Mouse (Mus musculus): ENCODE results near the gene Cd180.
A peak's percentile ranks its signal among the peaks of the same experiment; 100 is the strongest.

Gene Cd180

DNA sequence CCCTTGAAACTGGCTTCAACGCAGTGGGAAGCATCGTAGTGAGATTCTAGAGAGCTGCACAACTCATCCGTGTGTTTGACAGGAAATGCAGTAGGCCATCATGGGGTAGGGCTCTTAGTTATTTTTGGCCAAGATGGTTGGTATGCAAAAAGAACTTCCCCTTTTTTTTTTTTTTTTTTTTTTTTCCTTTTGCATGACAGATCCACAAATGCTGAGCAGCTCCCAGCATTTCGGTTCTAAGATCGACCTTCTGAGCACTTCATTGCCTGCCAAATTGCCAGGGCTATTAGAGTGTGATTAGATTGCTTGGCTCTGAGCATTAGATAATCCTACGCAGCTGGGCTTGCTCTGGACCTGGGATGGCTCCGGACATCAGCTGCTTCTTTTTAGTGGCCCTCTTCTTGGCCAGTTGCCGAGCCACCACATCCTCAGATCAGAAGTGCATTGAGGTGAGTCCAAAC is at the start of gene Cd180:
Gene Cd180 (plus strand): TSS at position 218 of the 461 bp plus-strand sequence.
- Histone ChIP-seq H3K27me3 (ENCODE audit: insufficient read depth, low read length) (no peaks in the 10 kb centered on the region), H3K9me3 (ENCODE audit: low read length) (no peaks in the 10 kb centered on the region), H3K36me3 (ENCODE audit: insufficient read depth, low read length) (no peaks in the 10 kb centered on the region), H3K4me1 (replicated peaks; ENCODE audit: low read depth, low read length) (peaks cover 46% of the 10 kb centered on the region), H3K4me3 (replicated peaks; ENCODE audit: low read length) (no peak within 1 kb of the TSS)
- TF ChIP-seq POU5F1 (IDR thresholded peaks at IDR 0.05; ENCODE audit: borderline replicate concordance, low read length) (no peak), CTCF (conservative IDR thresholded peaks at IDR 0.05; ENCODE audit: low read length) (no peak), NANOG (IDR thresholded peaks at IDR 0.05; ENCODE audit: borderline replicate concordance, low read length) (no peak)

- Histone ChIP-seq H3K4me1 (replicated peaks; ENCODE audit: low read depth, low read length) (peaks cover 17% of the 10 kb centered on the region), H3K4me3 (replicated peaks; ENCODE audit: low read length) (no peak overlapping the region), H3K27me3 (ENCODE audit: insufficient read depth, low read length) (no peaks in the 10 kb centered on the region; the same call in 1 of the 2 replicates), H3K9me3 (ENCODE audit: low read length) (peaks cover 4% of the 10 kb centered on the region; the same call in 1 of the 2 replicates), H3K36me3 (ENCODE audit: insufficient read depth, low read length) (no peaks in the 10 kb centered on the region)
- no peak for TF ChIP-seq NANOG (IDR thresholded peaks at IDR 0.05; ENCODE audit: borderline replicate concordance, low read length)
- TF ChIP-seq POU5F1 (IDR thresholded peaks at IDR 0.05; ENCODE audit: borderline replicate concordance, low read length) = no peak
- no peak for TF ChIP-seq CTCF (conservative IDR thresholded peaks at IDR 0.05; ENCODE audit: low read length)
Measured at GRCm38 (mm10) chr13:102644344-102644743, 49.0 kb upstream of the Cd180 start.

DNA sequence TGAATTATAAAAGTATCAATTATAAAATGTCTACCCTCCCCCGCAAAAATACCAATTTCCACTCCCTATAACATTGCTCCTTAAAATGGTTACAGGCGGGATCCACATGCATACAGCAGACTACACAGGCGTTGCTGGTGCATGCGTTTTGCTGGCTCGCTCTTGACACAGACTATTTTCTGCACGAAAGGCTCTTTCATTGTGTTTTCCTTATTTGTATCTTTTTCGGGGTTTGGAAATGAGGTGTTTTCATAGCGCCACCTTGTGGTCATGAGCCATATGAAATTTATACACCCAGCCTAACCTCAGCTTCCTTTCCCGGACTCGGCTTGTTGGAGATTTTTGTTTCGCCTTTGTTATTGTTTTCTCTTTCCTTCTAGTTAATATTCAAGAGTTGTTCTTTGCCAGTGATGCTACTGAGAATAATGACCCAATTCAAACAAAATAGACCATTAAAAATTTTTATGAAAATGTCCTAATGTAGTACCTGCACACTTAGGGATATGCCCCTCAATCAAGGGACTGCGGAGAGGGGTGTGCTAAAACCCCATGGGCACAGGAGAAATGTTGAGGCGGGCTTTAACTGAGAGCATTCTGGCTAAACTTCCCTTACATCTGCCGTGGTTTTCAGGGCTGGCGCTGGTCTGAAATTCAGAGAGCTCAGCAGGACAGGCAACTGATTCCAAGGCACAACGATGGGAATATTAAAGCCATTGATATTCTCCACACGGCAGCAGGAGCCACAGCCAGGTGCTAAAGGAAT is 48.4 kb upstream of the Cd180 start:
- Histone ChIP-seq H3K36me3 (ENCODE audit: insufficient read depth, low read length) (no peaks in the 10 kb centered on the region), H3K4me1 (replicated peaks; ENCODE audit: low read depth, low read length) (peaks cover 17% of the 10 kb centered on the region)
- no peak for TF ChIP-seq POU5F1 (IDR thresholded peaks at IDR 0.05; ENCODE audit: borderline replicate concordance, low read length)
- TF ChIP-seq NANOG (IDR thresholded peaks at IDR 0.05; ENCODE audit: borderline replicate concordance, low read length) = no peak
- TF ChIP-seq CTCF (conservative IDR thresholded peaks at IDR 0.05; ENCODE audit: low read length) = peak; percentile 56

DNA sequence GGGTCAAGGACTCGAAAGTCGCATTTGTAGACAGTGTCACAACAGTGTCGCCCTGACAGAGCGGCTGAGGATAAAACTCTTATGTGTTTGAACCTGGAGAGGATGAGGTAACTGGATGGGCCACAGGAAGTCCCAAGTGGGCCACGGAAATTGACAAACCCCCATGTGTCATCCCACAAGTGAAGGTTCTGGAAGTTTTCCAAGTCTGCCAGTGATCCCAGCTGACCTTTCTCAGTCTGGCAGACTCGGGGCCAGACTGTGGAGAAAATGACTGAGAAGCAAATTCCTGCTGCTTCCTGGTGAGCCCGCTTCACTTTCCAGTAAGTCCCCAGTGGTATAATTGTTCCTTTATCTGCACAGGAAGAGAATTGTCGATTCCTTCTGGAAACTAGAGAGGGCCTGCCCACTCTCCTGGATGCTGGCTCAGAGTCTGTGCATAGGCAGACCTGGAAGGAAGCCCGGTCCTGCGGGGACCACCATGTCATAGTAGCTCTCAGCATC is 47.0 kb upstream of the Cd180 start:
- Histone ChIP-seq H3K9me3 (ENCODE audit: low read length) (peaks cover 4% of the 10 kb centered on the region; the same call in 1 of the 2 replicates), H3K36me3 (ENCODE audit: insufficient read depth, low read length) (no peaks in the 10 kb centered on the region), H3K4me3 (replicated peaks; ENCODE audit: low read length) (no peak overlapping the region), H3K27me3 (ENCODE audit: insufficient read depth, low read length) (no peaks in the 10 kb centered on the region; the same call in 1 of the 2 replicates), H3K4me1 (replicated peaks; ENCODE audit: low read depth, low read length) (peaks cover 17% of the 10 kb centered on the region)
- no peak for TF ChIP-seq NANOG (IDR thresholded peaks at IDR 0.05; ENCODE audit: borderline replicate concordance, low read length)
- no peak for TF ChIP-seq POU5F1 (IDR thresholded peaks at IDR 0.05; ENCODE audit: borderline replicate concordance, low read length)
- no peak for TF ChIP-seq CTCF (conservative IDR thresholded peaks at IDR 0.05; ENCODE audit: low read length)

More for the DNA sequence above, 48.4 kb upstream of the Cd180 start:
- H3K9me3 ChIP-seq (ENCODE audit: low read length) = peaks cover 4% of the 10 kb centered on the region; the same call in 1 of the 2 replicates
- no peaks in the 10 kb centered on the region; the same call in 1 of the 2 replicates for H3K27me3 ChIP-seq (ENCODE audit: insufficient read depth, low read length)
- H3K4me3 ChIP-seq (replicated peaks; ENCODE audit: low read length) = no peak overlapping the region

DNA sequence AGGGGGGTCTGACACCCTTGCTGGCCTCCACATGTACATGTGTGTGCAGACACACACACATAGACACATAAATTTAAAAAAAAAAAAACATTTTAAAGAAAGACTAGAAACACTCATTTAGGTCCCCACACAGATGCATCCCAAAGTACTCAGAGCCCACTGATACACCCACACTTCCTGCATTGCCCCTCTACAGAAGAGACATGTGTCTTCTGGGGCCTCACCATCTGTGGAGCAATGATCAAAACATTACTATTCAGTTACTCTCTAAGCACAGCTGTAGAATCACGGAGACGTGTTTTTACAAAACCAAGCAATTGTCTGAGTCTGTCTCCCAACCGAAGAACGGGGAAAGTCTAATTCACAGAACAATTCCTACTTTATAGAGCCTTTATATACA is 45.8 kb upstream of the Cd180 start:
- TF ChIP-seq POU5F1 (IDR thresholded peaks at IDR 0.05; ENCODE audit: borderline replicate concordance, low read length) (no peak), NANOG (IDR thresholded peaks at IDR 0.05; ENCODE audit: borderline replicate concordance, low read length) (no peak), CTCF (conservative IDR thresholded peaks at IDR 0.05; ENCODE audit: low read length) (no peak)
- Histone ChIP-seq H3K9me3 (ENCODE audit: low read length) (peaks cover 4% of the 10 kb centered on the region; the same call in 1 of the 2 replicates), H3K4me1 (replicated peaks; ENCODE audit: low read depth, low read length) (peaks cover 21% of the 10 kb centered on the region), H3K4me3 (replicated peaks; ENCODE audit: low read length) (no peak overlapping the region), H3K27me3 (ENCODE audit: insufficient read depth, low read length) (no peaks in the 10 kb centered on the region), H3K36me3 (ENCODE audit: insufficient read depth, low read length) (no peaks in the 10 kb centered on the region)

DNA sequence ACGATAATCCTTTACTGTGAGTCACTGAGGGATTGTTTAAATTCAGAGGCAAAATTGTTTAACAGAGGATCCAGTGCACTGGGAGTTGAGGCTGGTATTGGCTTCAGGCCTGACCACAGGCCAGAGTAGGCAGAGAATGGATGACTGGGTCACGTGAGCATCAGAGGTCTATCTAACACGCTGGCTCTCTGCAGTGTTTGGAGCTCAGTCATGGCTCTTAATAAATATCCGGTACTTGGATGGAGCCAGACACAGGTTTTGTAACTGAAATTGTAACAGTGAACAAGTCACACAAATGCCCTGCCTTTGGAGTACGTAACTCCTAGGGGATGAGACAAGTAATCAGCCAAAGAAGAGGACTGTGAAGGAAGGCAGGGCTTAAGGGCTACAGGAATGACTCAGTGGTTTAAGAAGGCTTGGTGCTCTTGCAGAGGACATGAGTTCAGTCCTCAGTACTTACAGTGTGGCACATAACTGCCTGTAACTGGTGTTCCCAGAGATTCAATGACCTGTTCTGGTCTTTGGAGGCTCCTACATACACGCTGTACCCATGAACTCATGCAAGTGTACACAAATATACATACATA is 41.0 kb upstream of the Cd180 start:
- H3K4me1 ChIP-seq (replicated peaks; ENCODE audit: low read depth, low read length) = peaks cover 40% of the 10 kb centered on the region
- no peaks in the 10 kb centered on the region; the same call in 1 of the 2 replicates for H3K27me3 ChIP-seq (ENCODE audit: insufficient read depth, low read length)
- H3K36me3 ChIP-seq (ENCODE audit: insufficient read depth, low read length) = no peaks in the 10 kb centered on the region
- H3K9me3 ChIP-seq (ENCODE audit: low read length) = peaks cover 15% of the 10 kb centered on the region
- H3K4me3 ChIP-seq (replicated peaks; ENCODE audit: low read length) = no peak overlapping the region
- TF ChIP-seq NANOG (IDR thresholded peaks at IDR 0.05; ENCODE audit: borderline replicate concordance, low read length) = no peak
- no peak for TF ChIP-seq POU5F1 (IDR thresholded peaks at IDR 0.05; ENCODE audit: borderline replicate concordance, low read length)

GRCm38 (mm10) chr13:102655071-102655570 is 38.2 kb upstream of the Cd180 start:
- peaks cover 44% of the 10 kb centered on the region for H3K4me1 ChIP-seq (replicated peaks; ENCODE audit: low read depth, low read length)
- TF ChIP-seq NANOG (IDR thresholded peaks at IDR 0.05; ENCODE audit: borderline replicate concordance, low read length) (peak; percentile 90), POU5F1 (IDR thresholded peaks at IDR 0.05; ENCODE audit: borderline replicate concordance, low read length) (no peak), CTCF (conservative IDR thresholded peaks at IDR 0.05; ENCODE audit: low read length) (no peak)
- no peak overlapping the region for H3K4me3 ChIP-seq (replicated peaks; ENCODE audit: low read length)
- no peaks in the 10 kb centered on the region; the same call in 1 of the 2 replicates for H3K27me3 ChIP-seq (ENCODE audit: insufficient read depth, low read length)
- no peaks in the 10 kb centered on the region for H3K36me3 ChIP-seq (ENCODE audit: insufficient read depth, low read length)
- peaks cover 15% of the 10 kb centered on the region for H3K9me3 ChIP-seq (ENCODE audit: low read length)

DNA sequence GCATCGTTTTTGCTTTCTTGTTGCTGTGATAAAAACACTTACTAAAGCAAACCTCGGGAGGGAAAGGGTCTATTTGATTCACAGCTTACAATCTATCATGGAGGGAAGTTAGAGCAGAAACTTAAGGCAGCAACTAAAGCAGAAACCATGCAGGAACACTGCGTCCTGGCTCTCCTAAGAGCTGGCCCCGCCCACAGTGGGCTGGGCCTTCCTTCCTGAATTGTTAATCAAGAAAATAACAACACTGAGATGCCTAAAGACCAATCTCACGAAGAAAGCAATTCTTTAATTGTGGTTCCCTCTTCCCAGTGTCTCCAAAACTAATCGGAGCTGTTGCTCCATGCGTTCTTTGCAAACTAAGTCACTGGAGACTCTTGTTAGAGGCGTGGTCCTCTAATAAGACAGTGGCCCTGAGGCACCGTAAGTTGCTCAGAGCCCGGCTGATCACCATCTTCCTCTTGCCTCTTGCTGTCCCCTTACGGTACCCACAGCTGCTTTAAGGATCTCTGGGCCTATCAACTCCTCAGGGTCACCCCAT is 37.1 kb upstream of the Cd180 start:
- H3K27me3 ChIP-seq (ENCODE audit: insufficient read depth, low read length) = no peaks in the 10 kb centered on the region; the same call in 1 of the 2 replicates
- H3K4me1 ChIP-seq (replicated peaks; ENCODE audit: low read depth, low read length) = peaks cover 44% of the 10 kb centered on the region
- H3K4me3 ChIP-seq (replicated peaks; ENCODE audit: low read length) = no peak overlapping the region
- TF ChIP-seq NANOG (IDR thresholded peaks at IDR 0.05; ENCODE audit: borderline replicate concordance, low read length) (no peak), CTCF (conservative IDR thresholded peaks at IDR 0.05; ENCODE audit: low read length) (no peak), POU5F1 (IDR thresholded peaks at IDR 0.05; ENCODE audit: borderline replicate concordance, low read length) (no peak)
- H3K36me3 ChIP-seq (ENCODE audit: insufficient read depth, low read length) = no peaks in the 10 kb centered on the region
- peaks cover 15% of the 10 kb centered on the region for H3K9me3 ChIP-seq (ENCODE audit: low read length)

Measured in E14TG2a.4 (cell line).